Mouse (Mus musculus): ENCODE results near the gene Prox1. TPM values are rescaled to one million over a fixed set of nuclear protein-coding genes. Genes with fewer than 3 reads are reported as not detected.

Gene Prox1
- total RNA-seq, 2 experiments from 2014 or later, result 104 to 105 TPM

DNA sequence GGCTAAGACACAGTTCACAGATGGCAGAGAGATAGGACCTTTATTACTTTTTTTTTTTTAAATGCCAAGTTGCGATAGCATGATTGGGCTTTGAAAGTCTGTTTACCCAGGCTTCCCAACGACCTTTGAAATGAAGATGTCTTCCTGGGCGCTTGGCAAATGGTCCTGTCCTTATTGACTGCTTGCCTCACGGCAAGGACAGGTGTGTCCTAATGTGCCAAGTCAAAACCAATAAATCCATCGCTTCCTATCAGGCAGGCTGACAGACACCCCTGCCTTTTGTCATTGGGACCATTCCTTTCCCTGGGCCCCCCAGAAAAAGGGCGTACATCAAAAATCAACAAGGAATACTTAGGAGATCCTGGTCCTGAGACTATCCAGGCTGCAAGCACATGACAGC is 22.7 kb downstream of the Prox1 start:
- no peak for DNase-seq (ENCODE audit: low spot score in 2 of 2)

DNA sequence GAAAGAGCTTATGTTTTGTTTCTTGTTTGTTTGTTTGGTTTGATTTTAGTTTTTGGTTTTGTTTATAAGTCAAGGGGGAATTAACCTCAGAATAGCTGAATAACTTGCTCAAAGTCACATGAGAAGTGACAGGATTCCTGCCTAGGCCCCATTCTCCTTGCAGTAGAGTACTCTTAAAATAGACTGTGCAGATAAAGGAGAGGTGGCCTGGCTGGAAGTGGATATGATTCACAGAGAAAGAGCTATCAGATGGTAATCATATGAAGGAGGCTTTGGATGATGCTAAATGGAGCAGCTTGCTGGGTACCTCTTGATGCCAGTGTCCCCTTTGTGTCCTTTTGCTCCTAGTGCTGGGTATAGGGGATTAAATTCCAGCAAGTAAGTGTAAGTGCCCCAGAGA is 26.1 kb downstream of the Prox1 start:
- no peak for DNase-seq (ENCODE audit: low spot score in 2 of 2)

DNA sequence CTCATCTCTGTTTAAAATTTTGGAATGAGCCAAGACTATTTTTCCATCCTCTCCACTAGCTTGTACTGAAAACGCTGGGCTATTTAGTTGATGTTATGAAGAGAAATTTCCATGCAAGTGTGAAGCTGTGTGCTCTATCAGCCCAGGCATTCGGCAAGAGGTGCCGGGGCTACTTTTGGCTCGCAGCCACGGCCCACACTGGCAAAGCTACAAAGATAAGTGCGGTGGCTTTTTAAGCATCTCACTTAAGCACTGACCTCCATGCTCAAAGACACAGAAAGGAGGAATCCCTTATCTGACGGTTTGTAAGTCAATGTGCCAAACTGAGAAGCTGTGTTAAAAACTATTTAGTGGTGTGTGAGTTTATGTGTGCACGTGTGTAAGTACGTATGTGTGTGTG is 26.9 kb downstream of the Prox1 start:
- DNase-seq (ENCODE audit: low spot score in 2 of 2), result no peak

DNA sequence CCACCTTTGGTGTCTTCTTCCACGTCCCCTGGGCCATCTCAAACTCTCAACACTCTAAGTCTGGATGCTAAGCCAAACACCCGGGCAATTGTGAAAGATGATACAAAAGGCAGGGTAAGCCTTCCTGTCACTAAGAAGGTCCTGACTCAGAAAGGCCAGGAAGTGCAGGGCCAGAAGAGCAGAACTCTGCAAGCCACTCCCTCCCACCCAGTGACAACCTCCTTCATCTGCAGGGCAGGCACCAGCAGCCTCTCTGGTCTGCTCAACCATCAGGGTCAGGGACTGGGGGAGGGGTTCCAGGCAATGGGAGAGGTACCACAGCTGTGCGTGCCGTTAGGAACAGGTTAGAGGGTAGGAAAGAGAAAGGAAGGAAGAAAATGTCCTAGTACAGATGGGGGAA is 27.9 kb downstream of the Prox1 start:
- DNase-seq (ENCODE audit: low spot score in 2 of 2), result no peak

DNA sequence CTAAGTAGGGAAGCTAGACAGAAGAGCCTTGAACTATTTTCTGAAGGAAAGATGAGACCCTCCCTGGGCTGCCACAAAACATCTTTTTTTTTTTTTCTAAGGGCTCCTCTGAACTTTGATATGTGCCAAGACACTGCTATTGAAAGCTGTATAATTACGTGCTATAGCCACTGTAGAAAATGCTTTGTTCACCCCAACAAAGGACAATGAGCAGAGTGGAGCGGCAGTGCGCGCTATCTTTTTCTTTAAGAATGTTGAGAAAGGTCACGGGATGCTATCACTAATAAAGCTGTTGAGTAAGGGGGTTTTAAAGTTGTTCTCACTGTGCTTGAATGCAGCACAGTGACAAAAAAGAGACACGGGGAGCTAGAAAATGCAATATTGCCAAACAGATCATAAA is 30.0 kb downstream of the Prox1 start:
- DNase-seq (ENCODE audit: low spot score in 2 of 2), result no peak

DNA sequence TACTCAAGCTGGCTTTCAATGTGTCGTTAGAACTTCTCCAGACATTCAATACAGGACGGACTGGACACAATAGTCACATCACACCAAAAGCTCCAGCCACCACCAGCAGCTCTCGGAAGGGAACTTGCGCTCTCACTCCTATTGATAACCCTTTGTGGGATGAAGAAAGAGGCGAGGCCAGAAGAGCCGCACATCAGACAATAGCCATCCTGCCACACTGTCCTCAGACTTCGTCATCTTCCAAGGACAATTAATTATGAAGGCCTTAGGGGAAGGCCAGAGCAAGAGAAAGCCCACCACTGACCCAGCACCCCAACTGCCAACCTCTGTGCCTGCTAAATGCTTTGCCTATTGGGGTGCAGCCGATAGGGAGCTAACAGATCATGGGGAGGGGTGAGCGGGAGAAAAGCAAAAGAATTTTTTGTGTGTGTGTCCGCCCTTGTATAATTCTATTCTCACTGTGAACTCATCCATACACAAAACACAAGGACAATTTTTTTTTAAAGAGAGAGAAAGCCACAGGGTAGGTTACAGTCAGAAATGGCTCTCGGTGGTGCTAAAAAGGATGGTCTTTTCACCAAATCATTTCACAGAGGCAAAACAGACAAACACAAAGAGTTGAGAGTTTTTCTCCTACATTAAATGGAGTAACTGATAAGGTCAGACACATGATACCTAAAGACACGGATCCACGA is 30.7 kb downstream of the Prox1 start:
- no peak for DNase-seq (ENCODE audit: low spot score in 2 of 2)

DNA sequence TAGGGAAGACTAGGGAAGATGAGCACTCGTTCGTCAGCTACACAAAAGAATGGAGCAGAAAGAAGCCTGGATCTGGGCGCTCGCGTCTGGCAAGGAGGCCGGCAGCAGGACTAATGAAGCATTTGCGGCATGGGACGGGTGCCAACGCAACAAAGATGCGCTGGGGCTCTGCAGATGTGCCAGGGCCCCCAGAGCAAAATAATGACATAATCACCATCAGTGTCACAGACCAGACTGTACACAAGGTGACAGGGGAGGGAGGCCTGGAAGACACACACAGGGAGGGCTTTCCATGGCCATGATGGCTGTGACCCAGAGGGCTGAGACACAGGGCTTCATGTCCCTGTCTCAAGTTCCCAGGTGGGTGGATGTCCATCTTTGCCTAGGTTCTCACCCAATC is 32.6 kb downstream of the Prox1 start:
- peak in 1 of 2 experiments; percentile 39 for DNase-seq (ENCODE audit: low spot score in 2 of 2)

DNA sequence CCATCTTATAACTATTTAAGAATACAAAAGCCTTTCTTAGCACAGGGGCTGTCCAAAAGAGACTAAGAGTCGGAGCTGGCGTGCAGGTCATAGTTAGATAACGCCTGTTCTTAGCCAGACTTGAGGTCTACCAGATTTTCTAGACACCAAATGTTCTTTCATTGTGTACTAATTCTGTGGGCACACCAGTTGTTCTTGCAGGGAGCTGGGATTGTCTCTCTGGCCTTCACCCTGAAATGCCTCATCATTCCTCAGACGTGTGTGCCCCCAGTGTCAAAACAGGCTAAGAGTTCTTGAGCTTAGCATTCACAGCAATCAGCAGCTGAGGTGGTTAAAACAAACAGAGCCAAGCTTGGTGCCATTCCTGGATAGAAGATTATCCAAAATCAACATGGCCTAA is 37.6 kb downstream of the Prox1 start:
- no peak for DNase-seq (ENCODE audit: low spot score in 2 of 2)

DNA sequence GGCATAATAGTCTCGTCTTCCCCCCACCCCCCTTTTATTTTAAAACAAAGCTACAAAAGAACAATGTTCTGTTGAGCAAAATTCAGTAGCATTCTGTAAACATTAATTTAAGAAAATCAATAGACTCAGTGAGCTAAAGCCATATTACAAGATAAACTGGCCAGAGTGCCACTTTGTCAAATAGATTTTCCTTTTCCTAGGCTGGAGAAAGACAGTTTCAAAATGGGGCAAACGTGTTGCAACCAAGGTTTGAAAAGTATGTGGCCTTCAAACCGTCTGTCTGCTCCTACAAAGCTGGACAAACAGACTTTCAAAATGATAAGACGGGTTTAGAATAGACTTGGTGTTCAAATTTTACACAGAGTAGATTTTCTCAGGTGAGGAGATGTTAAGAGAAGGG is 39.6 kb downstream of the Prox1 start:
- no peak for DNase-seq (ENCODE audit: low spot score in 2 of 2)

DNA sequence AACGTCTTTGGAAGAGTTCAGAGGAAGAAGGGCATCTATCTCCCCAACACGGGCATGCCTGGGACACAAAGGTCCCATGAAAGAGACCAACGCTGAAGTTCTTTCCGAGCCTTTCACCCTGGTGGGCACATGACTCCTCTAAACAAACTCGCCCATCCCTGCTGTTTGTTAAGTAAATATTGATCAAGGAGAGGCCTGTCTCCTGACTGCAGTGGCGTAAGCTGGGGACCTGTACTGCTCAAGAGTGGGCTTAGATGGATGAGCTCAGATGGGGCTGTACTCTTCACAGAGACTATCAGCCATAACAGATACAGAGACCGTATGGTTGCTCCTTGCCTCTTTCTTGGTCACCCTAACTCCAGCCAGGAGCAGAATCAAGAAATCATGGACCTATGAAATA is 41.0 kb downstream of the Prox1 start:
- no peak for DNase-seq (ENCODE audit: low spot score in 2 of 2)

DNA sequence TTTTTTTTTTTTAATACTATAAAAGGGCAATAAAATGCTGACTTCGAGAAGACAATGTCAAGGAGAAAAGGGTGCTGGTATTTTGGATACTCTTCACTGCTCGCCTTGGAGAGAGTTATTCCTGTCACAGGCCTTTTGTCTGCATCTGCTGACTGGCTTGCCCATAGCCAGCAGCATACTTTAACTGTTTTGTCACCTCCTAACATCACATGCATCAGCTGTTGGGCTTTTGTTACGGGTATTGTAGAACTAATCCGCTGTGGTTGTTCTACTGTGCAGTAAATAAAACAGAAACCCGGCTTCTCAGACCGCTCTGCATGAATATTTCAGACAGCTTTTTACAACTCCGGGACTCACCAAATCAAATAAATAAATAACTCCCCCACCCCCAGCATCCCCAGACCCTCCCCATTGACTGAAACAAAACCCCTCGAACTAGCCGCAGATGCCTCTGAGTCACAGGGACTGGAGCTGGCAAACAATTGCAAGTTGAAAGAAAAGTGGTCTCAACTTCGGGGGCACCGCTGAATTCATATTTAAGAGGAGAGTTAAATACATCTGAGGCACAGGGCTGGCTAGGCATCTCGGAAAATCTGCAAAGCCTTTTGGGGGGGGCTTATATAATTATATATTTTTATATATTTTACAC is 41.7 kb downstream of the Prox1 start:
- DNase-seq (ENCODE audit: low spot score in 2 of 2), result no peak

DNA sequence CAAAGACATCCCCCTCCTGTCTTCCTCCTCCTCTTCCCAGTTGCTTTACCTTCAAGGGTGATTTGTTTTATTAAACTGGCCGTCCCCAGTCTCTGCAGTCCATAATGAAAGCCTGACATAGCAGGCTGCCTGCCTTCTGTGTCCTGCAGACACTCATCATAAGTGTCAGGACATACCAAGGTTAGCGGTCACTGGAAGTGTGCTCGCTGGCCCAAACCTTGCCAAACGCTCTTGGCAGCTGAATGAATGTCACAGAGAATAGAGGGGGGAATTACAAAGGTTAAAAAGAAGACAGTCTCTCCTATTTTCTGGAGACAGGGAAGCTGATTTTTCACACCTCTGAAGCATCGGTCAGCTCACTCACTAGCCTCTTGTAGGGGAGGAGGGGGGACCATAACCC is 42.6 kb downstream of the Prox1 start:
- DNase-seq (ENCODE audit: low spot score in 2 of 2), result no peak

DNA sequence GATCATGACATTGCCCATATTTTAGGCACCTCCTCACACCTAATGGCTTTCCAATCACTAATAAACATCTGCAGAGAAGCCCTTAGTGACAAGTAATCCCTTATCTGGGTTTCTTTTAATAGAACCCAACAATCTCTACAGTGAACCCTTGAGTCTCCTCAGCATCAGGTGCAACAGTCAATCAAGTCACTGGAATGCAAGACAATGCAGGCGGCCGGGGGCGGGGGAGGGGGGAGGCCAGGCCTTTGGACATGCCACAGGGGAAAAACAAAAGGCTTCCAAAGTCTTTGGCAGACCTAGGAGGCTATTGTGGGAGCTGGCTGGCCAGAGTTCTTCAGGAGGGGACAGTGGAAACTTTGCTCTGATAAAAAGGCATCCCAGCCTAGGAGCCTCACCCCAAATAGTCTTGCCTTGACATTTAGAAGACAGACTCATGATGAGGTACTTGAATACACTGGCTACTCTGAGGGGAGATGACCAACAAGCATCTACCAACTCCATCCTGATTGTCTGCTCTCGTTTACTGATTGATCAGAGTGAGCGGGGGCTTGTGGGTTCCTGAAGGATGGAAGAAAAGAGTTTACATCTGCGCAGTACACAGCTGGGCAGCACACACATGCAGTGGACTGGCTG is 43.2 kb downstream of the Prox1 start:
- DNase-seq (ENCODE audit: low spot score in 2 of 2), result no peak

DNA sequence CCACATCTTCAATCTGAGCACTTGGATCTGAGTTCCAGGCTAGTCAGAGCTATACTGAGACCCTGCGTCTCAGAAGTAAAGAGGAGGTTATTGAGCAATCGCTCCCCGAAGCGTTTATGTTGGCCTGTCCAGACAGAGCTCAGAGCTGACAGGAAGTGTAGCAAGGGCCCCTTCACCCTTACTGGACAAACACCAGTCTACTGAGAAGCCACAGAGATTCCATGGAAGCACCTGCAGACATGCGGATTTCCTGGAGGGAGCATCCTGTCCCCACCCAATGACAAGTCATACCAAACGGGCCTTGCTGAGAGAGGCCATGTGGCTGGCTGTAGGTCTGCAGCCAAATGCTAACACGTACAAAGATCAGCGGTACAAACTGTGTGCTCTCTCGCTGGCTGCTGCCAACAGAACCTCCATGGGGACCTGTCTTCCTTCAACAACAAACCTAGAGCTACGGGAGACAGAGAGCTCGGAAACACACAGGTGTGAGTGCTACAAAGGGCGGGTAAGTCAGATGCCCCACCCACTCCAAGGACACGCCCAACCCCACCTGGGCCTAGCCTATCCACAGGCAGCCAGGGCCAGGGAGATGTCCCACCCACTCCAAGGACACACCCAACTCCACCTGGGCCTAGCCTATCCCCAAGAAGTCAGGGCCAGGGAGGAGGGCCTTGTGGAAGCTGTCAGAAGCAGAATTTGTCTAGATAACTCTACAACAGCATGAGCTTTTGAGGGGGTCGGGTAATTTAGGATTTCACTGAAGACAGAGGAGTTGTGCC is 45.4 kb downstream of the Prox1 start:
- no peak for DNase-seq (ENCODE audit: low spot score in 2 of 2)

DNA sequence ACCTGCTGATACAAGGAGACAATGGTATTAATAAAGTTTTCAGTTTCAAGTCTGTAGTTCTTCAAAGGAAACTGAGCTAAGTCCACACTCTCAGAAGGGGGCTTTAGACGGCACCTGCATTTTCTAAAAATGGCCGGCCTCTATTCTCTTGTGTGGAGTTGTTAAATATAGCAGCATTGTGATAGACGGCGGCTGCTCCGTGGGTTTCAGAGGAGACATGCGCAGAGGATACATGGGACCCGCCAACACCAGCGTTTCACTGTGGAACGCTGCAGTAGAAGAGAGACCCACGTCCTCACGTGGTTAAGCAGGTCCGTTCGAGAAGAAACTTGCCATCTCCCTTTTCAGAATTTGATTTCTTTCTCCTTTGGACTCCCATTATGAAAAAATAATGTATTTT is 47.1 kb downstream of the Prox1 start:
- DNase-seq (ENCODE audit: low spot score in 2 of 2), result no peak

DNA sequence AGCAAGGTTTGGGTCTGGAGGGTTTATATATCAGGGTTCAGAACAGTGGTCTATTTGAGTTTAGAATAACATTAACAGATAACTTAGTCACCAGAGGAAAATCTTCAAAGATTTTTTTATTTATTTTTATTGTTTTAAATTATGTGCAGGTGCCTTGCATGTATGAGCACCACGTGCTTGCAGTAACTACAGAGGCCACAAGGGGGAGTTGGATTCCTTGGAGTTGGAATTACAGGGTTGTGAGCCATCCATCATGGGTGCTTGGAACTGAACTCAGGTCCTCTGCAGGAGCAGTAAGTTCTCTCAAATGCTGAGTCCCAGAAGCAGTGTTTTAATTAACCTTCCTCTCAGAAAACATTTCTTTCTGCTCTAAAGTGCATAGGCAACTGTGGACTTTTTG is 54.5 kb downstream of the Prox1 start:
- DNase-seq (ENCODE audit: low spot score in 2 of 2), result no peak

DNA sequence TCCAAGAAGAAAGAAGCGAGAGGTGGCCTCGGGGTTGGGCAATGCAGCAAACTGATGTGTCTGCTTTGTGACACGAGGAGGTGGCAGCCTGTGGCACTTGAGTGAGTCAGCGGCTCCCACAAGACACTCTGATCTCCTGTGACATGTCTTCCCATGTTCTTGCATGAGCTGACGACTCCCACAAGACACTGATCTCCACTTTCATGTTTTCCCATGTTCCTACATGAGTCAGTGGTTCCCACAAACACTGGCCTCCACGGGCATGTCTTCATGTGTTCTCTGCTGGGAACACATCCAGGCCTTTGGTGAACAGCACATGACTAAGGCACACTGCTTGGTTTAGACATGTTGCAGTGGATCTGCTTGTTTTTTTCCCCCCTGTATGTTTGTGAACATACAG is 58.8 kb downstream of the Prox1 start:
- DNase-seq (ENCODE audit: low spot score in 2 of 2), result no peak

DNA sequence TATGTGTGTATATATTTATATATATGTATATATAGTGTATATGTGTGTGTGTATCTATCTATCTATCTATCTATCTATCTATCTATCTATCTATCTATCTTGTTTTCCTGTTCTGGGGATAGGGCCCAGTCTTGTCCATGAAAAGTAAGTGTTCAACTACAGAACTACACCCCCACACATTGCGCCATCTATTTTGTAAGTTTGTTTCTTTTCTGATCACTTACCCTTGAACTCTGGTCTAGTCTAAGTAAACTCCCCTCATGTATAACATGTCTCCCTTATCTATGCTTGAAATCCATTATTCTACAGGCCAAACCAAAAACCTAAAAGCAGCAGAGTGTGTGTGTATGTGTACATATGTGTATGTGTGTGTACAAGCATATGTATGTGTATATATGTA is 62.9 kb downstream of the Prox1 start:
- DNase-seq (ENCODE audit: low spot score in 2 of 2), result no peak

DNA sequence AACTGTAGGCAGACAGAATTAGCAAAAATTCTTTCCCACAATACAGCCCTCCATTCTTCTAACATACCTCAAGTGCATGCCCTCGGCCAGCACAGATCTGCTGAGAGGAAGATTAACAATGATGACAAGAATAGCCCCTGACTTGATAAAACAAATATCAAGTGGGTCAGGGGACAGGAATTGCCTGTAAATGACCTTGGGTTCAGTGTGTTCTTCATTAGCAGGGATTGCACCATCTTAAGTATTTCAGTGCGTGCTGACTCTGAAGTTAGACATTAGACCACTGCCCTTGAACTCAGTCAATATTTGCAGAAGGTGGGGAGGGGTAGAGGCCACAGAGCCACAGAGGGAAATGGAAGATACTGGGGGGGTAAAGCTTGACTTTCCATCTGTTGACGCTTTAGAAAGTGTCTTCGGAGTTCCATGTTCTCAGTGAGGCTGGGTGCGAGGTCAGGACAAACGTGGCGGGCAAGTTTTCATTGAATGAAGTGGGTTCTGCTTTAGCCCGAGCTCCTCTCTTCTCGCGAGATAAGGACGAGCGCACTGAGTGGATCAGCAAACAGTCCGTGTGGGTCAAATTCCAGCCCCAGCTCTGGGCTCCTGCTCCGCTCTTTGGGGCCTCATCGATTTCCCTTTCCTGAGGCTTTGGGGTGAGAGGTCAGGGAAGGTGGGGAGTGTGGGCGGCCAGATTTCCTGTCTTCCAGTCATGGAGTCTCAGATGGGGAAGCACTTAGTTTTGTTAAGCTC is 63.7 kb downstream of the Prox1 start:
- DNase-seq (ENCODE audit: low spot score in 2 of 2), result no peak

DNA sequence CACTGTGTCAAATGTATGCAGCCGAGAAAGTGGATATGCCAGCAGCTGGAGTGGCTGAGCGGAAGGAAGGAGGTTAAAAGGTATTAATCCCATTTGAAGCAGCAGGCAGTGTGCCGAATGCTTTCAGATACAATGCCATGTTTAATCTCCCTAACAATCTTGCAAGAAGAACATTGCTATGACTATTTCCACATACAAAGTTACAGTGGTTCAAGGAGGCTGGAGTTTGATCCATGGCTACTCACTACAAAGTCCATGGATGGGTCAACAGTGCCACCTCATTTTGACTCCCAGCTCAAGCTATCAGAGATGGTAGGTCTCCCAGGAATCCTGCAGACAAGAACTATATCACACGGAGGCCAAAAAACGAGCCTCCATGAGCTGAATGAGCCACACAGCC is 64.5 kb downstream of the Prox1 start:
- no peak for DNase-seq (ENCODE audit: low spot score in 2 of 2)

DNA sequence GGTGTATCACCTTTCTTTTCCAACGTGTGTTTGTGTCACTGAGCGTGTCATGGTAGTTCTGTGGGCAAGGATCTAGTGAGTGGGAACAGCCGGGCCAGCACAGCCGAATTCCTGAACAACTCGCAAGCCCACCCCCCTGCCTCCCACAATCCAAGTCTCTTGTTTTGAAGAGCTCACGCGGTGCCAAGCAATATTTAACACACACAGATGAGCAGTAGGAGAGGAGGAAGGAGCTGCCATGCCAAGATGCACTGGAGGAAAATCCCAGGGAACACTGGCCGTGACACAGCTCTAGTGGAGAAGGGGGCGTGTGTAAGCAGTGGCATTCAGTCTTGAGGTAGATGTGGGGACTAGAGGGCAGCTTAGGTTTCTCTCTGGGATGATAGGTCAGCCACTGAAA is 77.2 kb downstream of the Prox1 start:
- DNase-seq (ENCODE audit: low spot score in 2 of 2), result no peak

All from layer of hippocampus, postnatal 14 days (tissue).